Mouse (Mus musculus): Measurements from ENCODE around the gene Dysf. TPM values are rescaled to one million over a fixed set of nuclear protein-coding genes. Genes with fewer than 3 reads are reported as not detected.

The Dysf gene
- polyA plus RNA-seq, 2 experiments from 2014 or later: not detected

GRCm38 (mm10) chr6:84233783-84234182 is 225.4 kb downstream of the Dysf start:
- ATAC-seq: no peak

DNA sequence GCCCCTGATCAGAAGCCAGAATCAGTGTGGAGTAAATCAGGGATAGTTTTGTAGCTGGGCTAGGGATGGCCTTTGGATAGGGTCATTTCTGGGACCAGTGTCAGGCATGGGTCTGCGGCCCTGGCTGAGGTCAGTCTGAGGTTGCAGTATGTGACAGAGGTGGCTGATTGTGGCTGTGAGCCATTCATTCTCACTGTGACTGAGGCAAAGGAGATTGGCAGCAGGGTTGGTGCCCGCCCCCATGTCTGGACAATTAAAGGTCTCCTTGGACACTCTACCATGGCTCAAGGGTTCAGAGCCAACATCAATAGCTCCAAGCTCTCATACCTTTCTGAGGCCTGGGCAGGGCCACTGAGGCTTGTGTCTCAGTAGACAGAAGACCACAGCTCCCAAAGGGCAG is 227.0 kb downstream of the Dysf start:
- no peak for ATAC-seq

DNA sequence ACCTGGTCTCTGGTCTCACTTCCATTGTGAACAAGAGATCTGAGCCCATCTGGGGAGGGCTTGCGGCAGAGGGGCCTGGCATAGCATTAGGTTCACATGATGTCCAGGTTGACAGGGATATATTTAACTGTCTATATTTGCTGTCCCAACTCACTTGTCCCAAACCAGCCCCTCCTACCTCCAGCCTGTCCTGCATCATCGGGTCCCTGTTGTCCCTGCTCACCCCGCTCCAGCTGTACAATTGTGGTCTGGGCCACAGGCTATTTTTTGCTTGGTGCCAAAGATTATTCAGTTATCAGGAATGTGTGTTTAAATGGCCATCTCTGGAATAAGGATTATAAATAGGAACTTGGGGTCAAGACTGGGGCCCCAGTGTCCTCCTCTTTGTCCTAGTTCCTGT is 235.0 kb downstream of the Dysf start:
- ATAC-seq: no peak

DNA sequence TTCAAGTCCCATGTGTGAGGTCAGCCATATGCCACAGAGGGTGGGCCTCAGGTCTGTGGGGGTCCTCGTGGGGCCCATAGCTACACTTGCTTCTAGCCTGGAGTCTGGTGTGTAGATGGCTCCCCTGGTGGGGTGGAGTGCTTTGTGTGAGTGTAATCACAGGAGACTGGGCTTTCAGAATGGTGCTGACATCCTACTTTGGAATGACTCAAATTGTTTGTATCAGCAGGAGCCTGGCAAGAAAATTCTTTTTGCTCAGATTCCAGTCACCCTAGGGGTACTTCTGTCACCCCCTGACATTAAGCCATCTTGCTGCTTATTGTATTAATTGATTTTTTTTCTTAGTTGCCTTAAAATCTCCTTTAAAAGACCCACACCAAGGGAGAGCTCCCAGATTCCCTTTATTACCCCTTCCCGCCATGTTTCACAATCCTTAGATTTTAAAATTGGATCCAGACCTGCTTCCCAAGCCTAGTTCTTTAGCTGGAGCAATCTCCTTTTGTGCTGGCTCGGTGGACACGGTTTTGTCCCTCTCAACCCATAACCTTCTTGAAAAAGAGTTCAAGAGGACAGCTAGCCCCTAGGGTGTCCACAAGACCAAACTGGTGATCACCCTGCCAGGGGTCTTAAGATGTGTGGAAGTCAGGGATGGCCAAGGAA is 237.8 kb downstream of the Dysf start:
- no peak for ATAC-seq

DNA sequence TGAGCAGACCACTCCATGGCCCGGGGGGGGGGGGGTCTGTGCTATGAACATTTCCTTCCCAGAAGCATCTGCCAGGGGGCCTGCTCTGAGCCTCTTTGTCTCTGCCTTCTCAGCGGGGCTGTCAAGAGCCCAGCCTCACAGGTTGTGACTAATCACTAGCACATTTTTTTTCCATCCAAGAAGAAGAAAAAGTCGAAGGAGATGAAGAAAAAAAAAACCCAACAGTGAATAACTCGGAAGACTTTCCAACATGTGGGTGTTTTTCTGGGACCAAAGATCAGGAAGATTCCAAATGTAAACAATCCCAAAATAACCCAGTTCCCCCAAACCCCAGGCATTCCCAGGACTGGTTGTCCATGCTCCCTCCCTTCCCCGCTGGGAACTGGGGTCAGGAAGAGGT is 238.6 kb downstream of the Dysf start:
- no peak for ATAC-seq

Other genes with a start within 250 kb of the Dysf start
- not detected for gene Ankrd53, start 245.9 kb upstream of the Dysf start, polyA plus RNA-seq (2017; shearing (Covaris generic))
- gene Tex261, start 232.8 kb upstream of the Dysf start, polyA plus RNA-seq (2017; shearing (Covaris generic)): 10 to 100 TPM; 76.3 to 79.6 TPM
- gene Nagk, start 213.6 kb upstream of the Dysf start, polyA plus RNA-seq (2017; shearing (Covaris generic)): 10 to 100 TPM; 23.0 to 27.9 TPM
- 10 to 100 TPM; 17.3 to 18.2 TPM for gene Paip2b, start 176.8 kb upstream of the Dysf start, polyA plus RNA-seq (2017; shearing (Covaris generic))
- gene Zfp638, start 141.5 kb upstream of the Dysf start, polyA plus RNA-seq (2017; shearing (Covaris generic)): 100 to 1,000 TPM; 114 to 116 TPM